Mouse (Mus musculus) liver, embryonic 15.5 days (tissue): ENCODE results near the gene Ift22. TPM values are rescaled to one million over a fixed set of nuclear protein-coding genes. Genes with fewer than 3 reads are reported as not detected.

Experiments
- ATAC-seq: fragments of 200-750 bp; cut with Nextera tagmentation; 2 replicates; pipeline ENCODE4 v1.8.0; 2017; ENCODE audit warnings: moderate number of reproducible peaks, mild to moderate bottlenecking, moderate library complexity; ENCODE audit not compliant: insufficient read depth
- H3K27ac ChIP-seq: fragments of 300-500 bp; sonication (generic); replicated peaks from 2 replicates; pipeline ENCODE4 v1.5.1; 2015; ENCODE audit warnings: mild to moderate bottlenecking, inconsistent platforms
- H3K27me3 ChIP-seq: fragments of 300-500 bp; sonication (generic); 2 replicates; pipeline ENCODE4 v1.6.1; 2015; ENCODE audit warnings: mild to moderate bottlenecking, inconsistent platforms
- H3K36me3 ChIP-seq: fragments of 300-500 bp; sonication (generic); replicated peaks from 2 replicates; pipeline ENCODE4 v1.6.1; 2015; ENCODE audit warnings: moderate library complexity, mild to moderate bottlenecking, inconsistent platforms
- H3K4me1 ChIP-seq: fragments of 300-500 bp; sonication (generic); replicated peaks from 2 replicates; pipeline ENCODE4 v1.6.1; 2015; ENCODE audit warnings: inconsistent platforms
- H3K4me2 ChIP-seq: fragments of 300-500 bp; sonication (generic); 2 replicates; pipeline ENCODE4 v1.6.1; 2015; ENCODE audit warnings: moderate library complexity, mild to moderate bottlenecking, inconsistent platforms
- H3K4me3 ChIP-seq: fragments of 300-500 bp; sonication (generic); replicated peaks from 2 replicates; pipeline ENCODE4 v1.5.1; 2015; ENCODE audit warnings: mild to moderate bottlenecking, inconsistent platforms
- H3K9ac ChIP-seq: fragments of 300-500 bp; sonication (generic); 2 replicates; pipeline ENCODE4 v1.6.1; 2015; ENCODE audit warnings: moderate library complexity, mild to moderate bottlenecking, inconsistent platforms
- H3K9me3 ChIP-seq: fragments of 300-500 bp; sonication (generic); replicated peaks from 2 replicates; pipeline ENCODE4 v1.6.1; 2016; ENCODE audit warnings: inconsistent platforms
- WGBS: fragments of 180-500 bp; shearing (Covaris S2); methylation state at CpG from one replicate; pipeline ENCODE4 v1.1.7; 2015; ENCODE audit warnings: mixed read lengths; ENCODE audit not compliant: insufficient replicate concordance; 5-methylcytosine and 5-hydroxymethylcytosine counted together
- polyA plus RNA-seq: library from polyadenylated mRNA; unstranded; fragments of >200 nt; fragmentation: Nextera tagmentation; extraction: Ambion mirVana; gene quantifications from 2 replicates; pipeline ENCODE4 v1.2.1, GENCODE M21; 2015

The Ift22 gene
- polyA plus RNA-seq, 1 experiment from 2014 or later = 9.0 TPM

DNA sequence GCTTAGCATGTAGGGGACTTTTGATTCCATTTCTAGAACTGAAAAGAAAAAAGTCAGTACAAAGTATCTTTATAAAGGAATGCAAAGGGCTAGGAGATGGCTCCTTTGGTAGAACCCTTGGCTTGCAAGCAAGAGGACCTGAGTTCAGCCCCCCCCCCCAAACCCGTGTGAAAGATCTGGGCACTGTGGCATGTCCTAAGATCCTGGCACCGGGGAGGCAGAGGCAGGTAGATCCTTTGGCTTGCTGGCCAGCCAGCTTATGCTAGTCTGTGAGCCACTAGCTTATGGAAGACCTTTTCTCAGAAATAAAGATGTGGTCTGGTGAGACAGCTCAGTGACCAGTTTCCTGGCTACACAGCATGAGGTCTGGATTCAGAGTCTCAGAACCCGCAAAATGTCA, 6.2 kb downstream of the Ift22 start:
- Histone ChIP-seq H3K4me2 (no peak overlapping the region), H3K4me1 (peaks cover 8% of the 10 kb centered on the region), H3K27me3 (no peaks in the 10 kb centered on the region), H3K36me3 (no peaks in the 10 kb centered on the region), H3K27ac (no peak overlapping the region), H3K4me3 (no peak overlapping the region), H3K9ac (no peak overlapping the region), H3K9me3 (no peaks in the 10 kb centered on the region)
- WGBS = 64% methylated on average over 3 of the region's 3 CpGs
- no peak for ATAC-seq

DNA sequence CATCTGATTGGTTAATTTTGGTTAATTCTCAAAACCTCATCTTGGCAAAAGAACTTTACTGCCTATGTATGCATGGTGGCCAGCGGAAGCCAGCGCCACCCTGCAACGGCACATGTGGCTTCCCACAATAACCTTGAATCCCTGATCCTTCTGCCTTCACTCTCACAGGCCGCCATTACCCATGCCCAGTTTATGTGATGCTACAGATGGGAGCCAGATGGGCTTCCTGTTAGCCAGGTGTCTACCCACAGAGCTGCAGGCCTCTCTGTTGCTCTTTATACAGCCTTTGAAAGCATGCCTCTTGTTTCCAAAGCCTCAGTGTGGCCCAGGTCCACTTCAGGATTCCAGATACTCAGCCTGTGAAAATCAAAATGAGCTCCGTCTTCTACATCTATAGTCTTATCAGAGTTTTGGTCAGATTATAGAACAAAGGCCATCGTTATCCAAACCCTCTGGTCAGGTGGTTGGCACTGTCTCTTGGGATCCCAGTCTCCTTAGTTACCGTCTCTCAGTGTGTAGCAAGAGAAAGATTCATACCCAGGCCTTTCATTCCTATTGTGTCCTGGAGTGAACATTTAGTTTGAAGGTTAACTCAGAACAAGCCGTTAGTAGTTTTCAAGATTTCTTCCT, 9.8 kb downstream of the Ift22 start:
- no peaks in the 10 kb centered on the region for H3K36me3 ChIP-seq

DNA sequence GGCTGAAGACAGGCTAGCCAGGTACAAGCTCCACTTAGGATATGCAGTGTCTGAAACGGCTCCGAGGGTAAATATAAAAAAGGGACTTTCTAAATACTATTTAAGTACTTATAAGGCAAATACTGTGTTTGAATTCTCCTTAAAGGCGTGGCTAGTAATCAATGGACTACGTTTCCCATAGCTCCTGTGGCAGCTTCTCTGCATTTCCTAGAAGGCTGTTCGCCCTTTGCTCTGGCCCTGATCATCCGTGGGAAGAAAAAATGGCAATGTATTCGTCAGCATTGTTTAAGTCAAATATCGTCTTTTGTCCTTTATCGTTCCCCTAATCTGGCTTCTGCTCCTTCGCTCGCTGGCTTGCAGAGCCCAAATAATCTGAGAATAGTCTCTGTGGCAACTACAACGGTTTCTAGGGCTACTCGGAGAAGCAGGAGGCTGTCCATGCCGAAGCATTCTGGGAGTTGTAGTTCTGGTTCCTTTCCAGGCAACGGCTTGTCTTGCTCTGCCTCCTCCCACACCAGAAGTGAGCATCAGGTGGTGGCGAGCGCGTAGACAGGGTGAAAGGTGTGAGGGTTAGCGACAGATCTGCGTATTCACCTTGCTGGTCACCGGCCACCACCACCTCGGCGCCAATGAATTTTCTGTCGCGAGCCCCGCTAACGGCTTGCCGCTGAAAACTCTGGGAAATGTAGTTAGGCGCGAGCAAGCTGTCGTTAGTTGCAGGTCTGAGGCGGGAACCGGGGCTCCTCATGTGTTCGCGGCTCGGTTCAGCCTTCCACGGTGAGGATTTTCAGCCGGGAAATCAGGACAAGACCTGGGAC, 10.9 kb downstream of the Ift22 start:
- ATAC-seq = peak; percentile 84
- Histone ChIP-seq H3K9ac (peak overlapping the region; percentile 50), H3K27ac (peak overlapping the region; percentile 24; the same call in 1 of the 2 replicates), H3K4me2 (peak overlapping the region; percentile 90), H3K4me3 (peak overlapping the region; percentile 62), H3K27me3 (no peaks in the 10 kb centered on the region), H3K36me3 (no peaks in the 10 kb centered on the region), H3K9me3 (no peaks in the 10 kb centered on the region), H3K4me1 (peaks cover 21% of the 10 kb centered on the region)
- WGBS = 3% methylated on average over 38 of the region's 38 CpGs

More for the DNA sequence above, 9.8 kb downstream of the Ift22 start:
- no peak for ATAC-seq
- Histone ChIP-seq H3K9me3 (no peaks in the 10 kb centered on the region), H3K27me3 (no peaks in the 10 kb centered on the region), H3K4me3 (no peak overlapping the region), H3K27ac (no peak overlapping the region), H3K4me2 (no peak overlapping the region), H3K9ac (no peak overlapping the region), H3K4me1 (peaks cover 19% of the 10 kb centered on the region)
- 85% methylated on average over 8 of the region's 8 CpGs for WGBS

DNA sequence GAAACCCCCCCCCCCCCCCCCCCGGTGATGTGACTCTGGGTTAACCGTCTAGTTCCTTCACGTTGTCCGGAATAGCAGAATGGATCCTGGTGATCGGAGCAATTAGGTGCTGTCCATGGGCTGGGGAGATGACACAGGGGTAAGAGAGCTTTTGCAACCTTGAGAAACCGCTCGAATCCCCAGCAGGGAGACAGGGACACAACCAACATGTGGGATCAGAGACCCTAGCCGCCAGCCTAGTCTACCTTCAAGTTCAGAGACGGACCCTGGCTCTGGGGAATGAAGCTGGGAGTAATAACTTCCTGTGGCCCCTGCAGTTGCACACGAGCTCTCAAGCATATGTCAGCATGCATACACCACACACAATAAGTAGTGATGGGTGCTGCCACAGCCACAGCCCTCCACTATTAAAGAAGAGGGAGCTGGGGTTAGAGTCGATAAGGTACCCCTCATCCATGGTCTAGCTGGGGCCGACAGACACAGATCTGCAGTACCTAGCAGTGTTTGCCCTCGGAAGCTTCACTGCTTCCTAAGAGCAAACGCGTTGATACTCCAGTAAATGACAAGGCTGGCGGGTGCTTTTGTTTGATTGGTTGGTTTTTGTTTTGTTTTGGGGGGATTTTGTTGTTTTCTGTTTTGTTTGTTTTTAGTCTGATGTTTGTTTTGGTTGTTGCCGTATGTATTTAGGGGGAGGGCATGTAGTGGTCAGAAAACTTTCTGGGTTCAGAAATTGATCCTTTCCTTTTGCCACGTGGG, 11.8 kb downstream of the Ift22 start:
- Histone ChIP-seq H3K4me3 (peak overlapping the region; percentile 62), H3K27ac (no peak overlapping the region), H3K27me3 (no peaks in the 10 kb centered on the region), H3K36me3 (no peaks in the 10 kb centered on the region), H3K9me3 (no peaks in the 10 kb centered on the region), H3K4me1 (peaks cover 22% of the 10 kb centered on the region), H3K9ac (peak overlapping the region; percentile 50), H3K4me2 (peak overlapping the region; percentile 90)
- ATAC-seq = peak; percentile 29; the same call in 1 of the 2 replicates
- WGBS = 17% methylated on average over 18 of the region's 18 CpGs

DNA sequence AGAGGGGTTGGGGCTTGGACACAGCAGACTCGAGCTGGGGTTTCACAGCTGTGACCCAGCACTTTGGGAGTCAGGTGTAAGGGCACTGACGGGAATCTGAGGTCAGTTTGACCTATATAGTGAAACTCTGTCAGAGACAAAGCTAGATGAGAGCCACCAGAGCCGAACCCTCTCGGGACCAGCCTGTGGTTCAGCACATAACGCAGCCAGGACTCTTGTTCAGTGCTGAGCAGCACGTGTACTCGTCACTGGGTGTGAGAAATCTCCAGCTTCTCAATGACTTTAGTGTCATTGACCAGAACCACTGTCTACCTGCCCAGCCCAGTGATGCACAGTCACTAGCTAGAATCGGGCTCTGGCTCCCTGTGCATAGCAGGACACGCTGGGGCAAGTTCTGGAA, 14.9 kb downstream of the Ift22 start:
- WGBS = 72% methylated on average over 9 of the region's 9 CpGs
- no peak overlapping the region for H3K4me2 ChIP-seq
- no peak for ATAC-seq
- no peaks in the 10 kb centered on the region for H3K36me3 ChIP-seq
- H3K27me3 ChIP-seq = no peaks in the 10 kb centered on the region
- no peak overlapping the region for H3K4me3 ChIP-seq
- H3K9ac ChIP-seq = no peak overlapping the region
- H3K27ac ChIP-seq = no peak overlapping the region
- H3K9me3 ChIP-seq = no peaks in the 10 kb centered on the region
- peaks cover 22% of the 10 kb centered on the region for H3K4me1 ChIP-seq

DNA sequence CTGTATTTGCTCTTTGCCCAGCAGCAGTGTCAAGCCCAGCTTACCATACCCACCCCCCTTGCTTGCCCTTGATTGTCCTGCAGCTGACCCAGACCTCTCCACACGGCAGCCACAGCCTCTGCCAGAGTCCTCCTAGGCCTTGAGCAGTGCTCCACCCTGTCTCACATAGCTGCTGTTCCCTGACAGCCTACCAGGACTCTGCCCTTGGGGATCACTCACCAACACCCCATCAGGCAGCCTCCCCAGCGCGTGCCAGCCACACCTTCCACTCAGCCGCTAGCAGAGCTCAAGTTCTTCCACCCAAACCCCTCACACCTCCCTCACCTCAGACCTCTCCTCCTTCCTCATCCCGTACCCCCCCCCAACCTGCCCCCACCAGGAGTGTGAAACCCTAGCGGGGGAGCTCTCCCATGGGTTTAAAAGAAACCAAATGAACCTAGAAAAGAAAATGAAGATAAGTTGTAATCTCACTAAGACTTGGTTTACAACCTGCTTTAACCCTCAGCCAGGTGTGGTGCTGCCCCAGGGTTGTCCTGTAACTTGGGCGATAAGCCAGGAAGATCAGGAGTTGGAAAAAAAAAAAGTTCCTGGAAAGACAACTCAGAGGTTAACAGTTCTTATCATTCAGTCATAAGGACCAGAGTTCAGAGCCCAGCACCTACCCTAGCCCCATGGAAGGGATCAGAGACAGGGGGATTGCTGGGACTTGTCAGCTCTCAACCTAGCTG, 16.0 kb downstream of the Ift22 start:
- 61% methylated on average over 7 of the region's 7 CpGs for WGBS
- H3K27ac ChIP-seq = no peak overlapping the region
- no peak for ATAC-seq

DNA sequence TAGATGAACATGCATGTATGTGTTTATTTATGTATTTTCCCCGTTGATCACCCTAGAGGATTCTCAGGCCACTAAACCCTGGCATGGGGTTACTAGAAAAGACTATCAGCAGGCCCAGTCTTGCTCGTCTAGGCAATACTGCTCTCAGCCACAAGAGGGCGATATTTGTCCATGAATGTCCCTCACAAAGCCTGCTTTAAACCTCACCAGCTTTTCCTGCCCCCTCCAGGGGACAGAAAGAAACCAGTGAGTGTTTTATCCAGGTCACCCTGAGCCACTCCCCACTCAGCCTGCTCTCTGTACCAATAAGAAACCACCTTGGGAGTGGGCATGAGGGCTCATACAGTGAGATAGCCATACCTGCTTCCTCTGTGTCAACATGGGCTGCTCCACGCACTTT, 21.1 kb downstream of the Ift22 start:
- no peaks in the 10 kb centered on the region for H3K9me3 ChIP-seq
- no peak overlapping the region for H3K4me2 ChIP-seq
- no peak overlapping the region for H3K9ac ChIP-seq
- H3K4me1 ChIP-seq = no peaks in the 10 kb centered on the region; the same call in 1 of the 2 replicates
- 22% methylated on average over 4 of the region's 4 CpGs for WGBS
- no peak overlapping the region for H3K27ac ChIP-seq
- H3K4me3 ChIP-seq = no peak overlapping the region
- H3K36me3 ChIP-seq = no peaks in the 10 kb centered on the region
- ATAC-seq = peak; percentile 55
- no peaks in the 10 kb centered on the region for H3K27me3 ChIP-seq

More for the DNA sequence above, 16.0 kb downstream of the Ift22 start:
- H3K4me3 ChIP-seq = no peak overlapping the region
- peaks cover 17% of the 10 kb centered on the region for H3K4me1 ChIP-seq
- no peaks in the 10 kb centered on the region for H3K36me3 ChIP-seq
- no peaks in the 10 kb centered on the region for H3K27me3 ChIP-seq
- no peak overlapping the region for H3K9ac ChIP-seq
- H3K9me3 ChIP-seq = no peaks in the 10 kb centered on the region
- no peak overlapping the region for H3K4me2 ChIP-seq

DNA sequence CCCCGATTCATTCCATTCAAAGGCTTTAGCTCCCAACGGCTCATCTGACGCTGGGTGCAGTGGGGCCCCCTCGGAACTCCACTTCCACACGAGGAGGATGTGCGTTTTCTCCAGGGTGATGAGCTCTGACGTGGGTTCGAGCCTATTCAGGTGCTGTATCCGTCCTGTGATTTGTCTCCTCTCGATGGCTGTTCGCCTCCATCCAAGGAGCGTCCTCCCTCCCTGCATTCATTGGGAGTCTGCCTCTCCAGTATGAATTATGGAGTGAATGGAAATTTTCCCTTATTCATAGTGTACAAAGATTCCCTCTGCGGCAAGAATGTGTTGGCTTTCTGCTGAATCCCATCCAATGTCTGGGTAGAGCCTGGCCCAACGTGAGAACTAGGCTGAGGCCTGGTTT, 23.9 kb downstream of the Ift22 start:
- WGBS = 74% methylated on average over 14 of the region's 14 CpGs
- Histone ChIP-seq H3K4me1 (no peaks in the 10 kb centered on the region; the same call in 1 of the 2 replicates), H3K4me3 (no peak overlapping the region), H3K36me3 (no peaks in the 10 kb centered on the region), H3K9me3 (no peaks in the 10 kb centered on the region), H3K9ac (no peak overlapping the region), H3K27ac (no peak overlapping the region), H3K27me3 (no peaks in the 10 kb centered on the region), H3K4me2 (no peak overlapping the region)
- ATAC-seq = no peak

DNA sequence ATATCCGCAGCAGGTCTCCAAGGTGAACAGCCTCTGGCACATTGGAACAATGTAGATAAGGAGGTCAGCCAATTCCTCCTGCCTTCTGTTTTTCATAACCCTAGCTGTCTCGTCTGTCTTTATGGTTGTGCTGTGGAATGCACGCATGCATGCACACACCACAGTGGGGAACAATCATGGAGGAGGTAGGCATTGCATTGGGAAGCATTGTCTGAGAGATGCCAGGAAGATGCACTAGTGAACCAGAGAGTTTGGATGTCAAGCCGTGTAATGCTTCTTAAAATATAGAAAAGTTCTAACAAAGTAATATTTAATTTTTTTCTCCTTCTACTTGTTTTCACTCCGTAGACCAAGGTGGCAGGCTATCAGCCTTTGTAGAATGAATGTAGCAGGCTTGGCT, 25.0 kb downstream of the Ift22 start:
- no peak overlapping the region for H3K27ac ChIP-seq
- H3K4me3 ChIP-seq = no peak overlapping the region

DNA sequence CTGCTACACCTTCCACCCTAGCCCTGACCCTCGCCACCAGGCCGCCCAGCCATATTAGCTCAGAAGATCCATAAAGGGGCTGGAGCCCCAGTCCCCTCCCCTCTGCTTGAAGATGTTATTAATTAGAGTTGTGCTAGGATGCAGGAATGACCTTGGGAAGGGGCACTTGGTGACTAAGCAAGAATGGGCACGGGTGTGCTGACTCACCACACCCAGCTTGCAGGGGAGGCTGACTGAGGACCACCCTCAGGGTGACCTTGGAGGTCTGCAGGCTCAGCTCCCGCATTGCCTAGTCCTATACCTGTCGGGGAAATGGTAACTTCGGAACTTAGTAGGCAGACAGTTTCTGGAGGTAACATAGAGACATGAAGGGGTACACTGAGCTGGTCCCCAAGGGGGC, 26.0 kb downstream of the Ift22 start:
- no peak for ATAC-seq
- H3K4me3 ChIP-seq = no peak overlapping the region
- H3K9ac ChIP-seq = no peak overlapping the region
- H3K36me3 ChIP-seq = no peaks in the 10 kb centered on the region
- no peaks in the 10 kb centered on the region for H3K27me3 ChIP-seq
- WGBS = 69% methylated on average over 6 of the region's 6 CpGs
- H3K27ac ChIP-seq = no peak overlapping the region
- H3K9me3 ChIP-seq = no peaks in the 10 kb centered on the region
- no peak overlapping the region for H3K4me2 ChIP-seq
- H3K4me1 ChIP-seq = no peaks in the 10 kb centered on the region; the same call in 1 of the 2 replicates

More for the DNA sequence above, 25.0 kb downstream of the Ift22 start:
- Histone ChIP-seq H3K27me3 (no peaks in the 10 kb centered on the region), H3K36me3 (no peaks in the 10 kb centered on the region), H3K9me3 (no peaks in the 10 kb centered on the region), H3K9ac (no peak overlapping the region), H3K4me2 (no peak overlapping the region), H3K4me1 (no peaks in the 10 kb centered on the region; the same call in 1 of the 2 replicates)
- no peak for ATAC-seq
- WGBS = 63% methylated on average over 5 of the region's 5 CpGs
